Mouse (Mus musculus): ENCODE data around the gene Bola1. TPM values are rescaled to one million over a fixed set of nuclear protein-coding genes. Genes with fewer than 3 reads are reported as not detected.

Gene Bola1
- total and polyA plus RNA-seq, 2 experiments from 2014 or later, result 36.8 to 54.6 TPM

DNA sequence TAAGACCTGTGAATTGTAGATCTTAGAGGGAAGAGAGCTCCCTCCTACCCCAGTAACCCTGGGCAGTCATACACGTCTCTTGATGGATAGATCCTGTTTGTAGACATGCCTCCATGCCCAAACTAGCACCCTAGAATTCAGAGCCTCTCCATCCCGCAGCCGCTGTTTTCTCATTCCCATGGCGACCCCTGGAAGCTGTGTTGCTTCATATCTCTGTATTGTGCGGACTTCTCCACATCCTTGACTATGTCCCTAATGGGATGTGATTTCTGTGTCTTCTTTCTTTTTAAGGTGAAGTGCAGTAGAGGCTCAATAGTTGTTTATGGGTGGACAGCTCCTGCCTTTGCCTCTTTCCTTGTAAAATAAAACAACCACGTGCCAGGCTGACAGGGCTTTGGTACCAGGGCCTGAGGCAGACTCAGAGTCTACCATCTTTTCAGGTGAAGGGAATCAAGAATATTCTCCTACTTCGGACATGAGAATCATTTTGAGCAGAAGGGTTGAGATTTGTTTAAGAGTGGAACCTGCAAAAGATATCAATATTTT is 45.0 kb upstream of the Bola1 start:
- Histone ChIP-seq H3K4me1 (ENCODE audit: insufficient read depth, low read length) (peaks cover 5% of the 10 kb centered on the region), H3K27me3 (ENCODE audit: insufficient read depth, low read length) (no peaks in the 10 kb centered on the region), H3K4me2 (ENCODE audit: low read depth, low read length, poor library complexity, severe bottlenecking) (peak overlapping the region; percentile 77), H3K4me3 (ENCODE audit: low read depth, low read length) (no peak overlapping the region), H3K9me3 (ENCODE audit: low read length) (no peaks in the 10 kb centered on the region), H3K36me3 (ENCODE audit: insufficient read depth, low read length) (no peaks in the 10 kb centered on the region), H3K9ac (replicated peaks; ENCODE audit: low read length, poor library complexity, severe bottlenecking) (0 out of 2 replicates have a peak overlapping the region, but pooled peaks have one; percentile 51), H3K27ac (ENCODE audit: low read depth, low read length) (peak overlapping the region; percentile 97; the same call in 1 of the 2 replicates)
- TF ChIP-seq CTCF (IDR thresholded peaks at IDR 0.05), result no peak
- DNase-seq (ENCODE audit: low spot score), result no peak
- 66% methylated on average over 7 of the region's 7 CpGs for WGBS
- no peak for ATAC-seq (ENCODE audit: low FRiP score)

DNA sequence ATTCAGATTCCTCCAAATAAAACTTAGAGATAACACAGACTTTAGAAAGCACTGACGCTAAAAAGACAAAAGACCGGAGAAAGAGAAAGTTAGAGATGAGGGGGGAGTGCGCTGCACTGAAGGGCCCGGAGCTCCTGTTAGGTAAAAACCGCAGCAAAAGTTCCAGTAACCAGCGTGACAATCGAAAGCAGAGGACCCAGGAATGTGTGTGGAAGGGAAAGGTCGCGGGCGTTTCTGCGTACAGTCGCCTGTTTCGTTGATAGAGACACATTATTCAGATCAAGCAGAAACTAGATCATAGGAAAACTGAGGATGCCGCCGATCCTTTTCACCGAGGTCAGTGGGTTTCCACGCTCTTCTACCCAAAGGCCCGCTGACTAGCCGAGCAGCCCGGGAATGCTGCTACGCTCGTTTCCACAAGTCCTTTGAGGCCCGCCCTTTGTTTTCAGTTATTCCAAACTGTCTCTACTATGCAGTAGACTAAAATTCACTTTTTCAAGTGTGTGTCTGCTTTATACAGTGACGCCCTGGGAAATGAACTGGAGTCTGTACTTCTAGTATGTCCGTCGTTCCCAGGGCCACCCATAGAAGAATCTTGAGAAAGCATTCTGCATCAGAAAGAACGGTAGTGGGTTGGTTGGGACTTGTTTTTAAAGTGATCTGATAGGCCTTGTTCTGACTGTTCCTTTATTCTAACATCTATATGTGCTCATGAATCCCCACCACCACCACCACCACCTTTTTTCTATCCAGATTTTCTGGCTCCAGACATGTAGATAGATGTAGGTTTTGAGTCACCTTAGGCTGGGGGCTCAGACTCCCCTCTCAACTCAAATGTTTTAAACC is 44.3 kb upstream of the Bola1 start:
- Histone ChIP-seq H3K4me3 (ENCODE audit: low read depth, low read length) (peak overlapping the region; percentile 58), H3K9me3 (ENCODE audit: low read length) (no peaks in the 10 kb centered on the region), H3K4me2 (ENCODE audit: low read depth, low read length, poor library complexity, severe bottlenecking) (peak overlapping the region; percentile 77), H3K27me3 (ENCODE audit: insufficient read depth, low read length) (no peaks in the 10 kb centered on the region), H3K27ac (ENCODE audit: low read depth, low read length) (peak overlapping the region; percentile 97), H3K4me1 (ENCODE audit: insufficient read depth, low read length) (peaks cover 5% of the 10 kb centered on the region), H3K36me3 (ENCODE audit: insufficient read depth, low read length) (no peaks in the 10 kb centered on the region), H3K9ac (replicated peaks; ENCODE audit: low read length, poor library complexity, severe bottlenecking) (peak overlapping the region; percentile 51)
- DNase-seq (ENCODE audit: low spot score), result peak; percentile 53
- no peak for TF ChIP-seq CTCF (IDR thresholded peaks at IDR 0.05)
- WGBS, result 4% methylated on average over 27 of the region's 27 CpGs
- ATAC-seq (ENCODE audit: low FRiP score), result no peak

DNA sequence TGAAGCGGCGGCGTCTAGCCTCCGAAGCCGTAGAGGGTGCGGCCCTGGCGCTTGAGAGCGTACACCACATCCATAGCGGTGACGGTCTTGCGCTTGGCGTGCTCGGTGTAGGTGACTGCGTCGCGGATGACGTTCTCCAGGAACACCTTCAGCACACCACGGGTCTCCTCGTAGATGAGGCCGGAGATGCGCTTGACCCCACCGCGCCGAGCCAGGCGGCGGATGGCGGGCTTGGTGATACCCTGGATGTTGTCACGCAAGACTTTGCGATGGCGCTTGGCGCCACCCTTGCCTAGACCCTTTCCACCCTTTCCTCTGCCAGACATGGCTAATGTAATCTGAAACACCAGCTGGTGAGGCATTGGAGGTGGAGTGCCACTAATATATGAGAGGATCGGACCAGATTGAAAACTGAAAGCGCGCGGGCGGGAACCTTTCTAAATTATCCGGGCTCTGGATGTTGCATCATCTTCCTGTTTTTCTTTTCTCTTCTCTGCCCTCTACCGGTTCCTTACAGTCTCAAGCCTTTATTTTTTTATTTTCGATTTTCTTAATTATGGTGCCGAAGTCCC is 43.6 kb upstream of the Bola1 start, which contains the start of gene Hist2h4:
TSS of gene Hist2h4 (minus strand) at position 333 of the 572 bp plus-strand sequence.
- ATAC-seq (ENCODE audit: low FRiP score), result peak; percentile 87
- H3K4me1 ChIP-seq (ENCODE audit: insufficient read depth, low read length), result peaks cover 3% of the 10 kb centered on the region
- peak within 1 kb of the TSS; percentile 77 for H3K4me2 ChIP-seq (ENCODE audit: low read depth, low read length, poor library complexity, severe bottlenecking)
- no peaks in the 10 kb centered on the region for H3K36me3 ChIP-seq (ENCODE audit: insufficient read depth, low read length)
- H3K9ac ChIP-seq (replicated peaks; ENCODE audit: low read length, poor library complexity, severe bottlenecking), result peak within 1 kb of the TSS; percentile 83
- no peaks in the 10 kb centered on the region for H3K27me3 ChIP-seq (ENCODE audit: insufficient read depth, low read length)
- H3K27ac ChIP-seq (ENCODE audit: low read depth, low read length), result peak within 1 kb of the TSS; percentile 97
- peak within 1 kb of the TSS; percentile 58 for H3K4me3 ChIP-seq (ENCODE audit: low read depth, low read length)
- under 1% methylated on average over 39 of the region's 40 CpGs for WGBS
- peak; percentile 77 for TF ChIP-seq CTCF (IDR thresholded peaks at IDR 0.05)
- H3K9me3 ChIP-seq (ENCODE audit: low read length), result no peaks in the 10 kb centered on the region
- peak; percentile 97 for DNase-seq (ENCODE audit: low spot score)

DNA sequence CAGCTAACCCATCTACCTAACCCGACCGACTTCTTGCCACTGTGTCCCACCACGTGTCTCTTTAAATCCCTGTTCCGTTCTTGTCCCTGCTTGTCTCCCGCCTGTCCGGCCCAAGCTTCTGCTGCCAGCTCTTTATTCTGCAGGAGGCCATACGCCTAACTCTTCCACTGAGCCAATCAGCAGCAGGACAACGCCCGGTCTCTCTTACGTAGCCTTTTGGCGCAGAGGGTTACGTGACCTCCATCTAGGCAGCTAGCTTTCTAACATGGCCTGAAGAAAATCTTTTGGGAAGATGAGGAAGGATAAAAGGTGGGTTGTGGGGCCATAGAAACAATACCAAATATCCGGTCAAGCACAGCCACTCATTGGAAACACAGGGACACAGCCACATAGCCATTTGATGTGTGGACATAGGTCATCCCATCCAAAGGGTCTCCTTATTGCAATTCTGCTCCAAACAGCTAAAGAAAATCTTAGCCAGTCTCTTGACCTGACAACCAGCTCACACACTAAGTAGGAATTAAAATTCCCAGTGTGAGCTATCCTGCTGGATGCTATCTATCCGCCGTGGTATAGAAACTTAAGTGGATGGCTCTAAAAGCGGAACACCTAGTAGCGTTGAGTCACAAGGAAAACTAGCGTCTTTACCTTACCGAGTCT is 42.8 kb upstream of the Bola1 start:
- peak overlapping the region; percentile 77 for H3K4me2 ChIP-seq (ENCODE audit: low read depth, low read length, poor library complexity, severe bottlenecking)
- DNase-seq (ENCODE audit: low spot score), result peak; percentile 93
- H3K4me3 ChIP-seq (ENCODE audit: low read depth, low read length), result peak overlapping the region; percentile 58
- H3K4me1 ChIP-seq (ENCODE audit: insufficient read depth, low read length), result no peaks in the 10 kb centered on the region; the same call in none of the 2 replicates
- peak overlapping the region; percentile 83 for H3K9ac ChIP-seq (replicated peaks; ENCODE audit: low read length, poor library complexity, severe bottlenecking)
- no peaks in the 10 kb centered on the region for H3K27me3 ChIP-seq (ENCODE audit: insufficient read depth, low read length)
- ATAC-seq (ENCODE audit: low FRiP score), result peak; percentile 81
- H3K27ac ChIP-seq (ENCODE audit: low read depth, low read length), result peak overlapping the region; percentile 97
- no peaks in the 10 kb centered on the region for H3K9me3 ChIP-seq (ENCODE audit: low read length)
- no peak for TF ChIP-seq CTCF (IDR thresholded peaks at IDR 0.05)
- H3K36me3 ChIP-seq (ENCODE audit: insufficient read depth, low read length), result no peaks in the 10 kb centered on the region
- WGBS, result 1% methylated on average over 19 of the region's 19 CpGs

DNA sequence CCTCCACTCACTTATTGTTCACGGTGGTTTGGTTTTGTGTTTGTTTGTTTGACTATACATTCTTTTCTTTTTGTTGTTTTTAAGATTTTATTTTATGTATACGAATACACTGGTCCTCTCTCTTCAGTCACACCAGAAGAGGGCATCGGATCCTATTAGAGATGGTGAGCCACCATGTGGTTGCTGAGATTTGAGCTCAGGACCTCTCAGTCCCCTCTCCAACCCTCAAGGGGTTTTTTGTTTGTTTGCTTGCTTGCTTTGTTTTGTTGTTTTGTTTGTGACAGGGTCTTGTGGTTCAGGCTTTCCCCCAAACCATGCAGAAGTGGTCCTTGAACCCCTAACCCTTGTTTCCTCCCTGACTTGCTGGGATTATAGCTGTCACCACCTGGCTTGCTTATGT is 42.1 kb upstream of the Bola1 start:
- H3K9ac ChIP-seq (replicated peaks; ENCODE audit: low read length, poor library complexity, severe bottlenecking), result peak overlapping the region; percentile 83
- no peaks in the 10 kb centered on the region for H3K9me3 ChIP-seq (ENCODE audit: low read length)
- peak; percentile 49 for TF ChIP-seq CTCF (IDR thresholded peaks at IDR 0.05)
- no peaks in the 10 kb centered on the region; the same call in none of the 2 replicates for H3K4me1 ChIP-seq (ENCODE audit: insufficient read depth, low read length)
- peak overlapping the region; percentile 58 for H3K4me3 ChIP-seq (ENCODE audit: low read depth, low read length)
- H3K27me3 ChIP-seq (ENCODE audit: insufficient read depth, low read length), result no peaks in the 10 kb centered on the region
- 53% methylated on average over 3 of the region's 3 CpGs for WGBS
- H3K36me3 ChIP-seq (ENCODE audit: insufficient read depth, low read length), result no peaks in the 10 kb centered on the region
- peak overlapping the region; percentile 77 for H3K4me2 ChIP-seq (ENCODE audit: low read depth, low read length, poor library complexity, severe bottlenecking)
- H3K27ac ChIP-seq (ENCODE audit: low read depth, low read length), result peak overlapping the region; percentile 97
- ATAC-seq (ENCODE audit: low FRiP score) (no peak), DNase-seq (ENCODE audit: low spot score) (no peak)

All from midbrain, postnatal 0 days (tissue).